Comparison of ENCODE assay signal across 8 mouse cellular contexts in the genomic region with DNA sequence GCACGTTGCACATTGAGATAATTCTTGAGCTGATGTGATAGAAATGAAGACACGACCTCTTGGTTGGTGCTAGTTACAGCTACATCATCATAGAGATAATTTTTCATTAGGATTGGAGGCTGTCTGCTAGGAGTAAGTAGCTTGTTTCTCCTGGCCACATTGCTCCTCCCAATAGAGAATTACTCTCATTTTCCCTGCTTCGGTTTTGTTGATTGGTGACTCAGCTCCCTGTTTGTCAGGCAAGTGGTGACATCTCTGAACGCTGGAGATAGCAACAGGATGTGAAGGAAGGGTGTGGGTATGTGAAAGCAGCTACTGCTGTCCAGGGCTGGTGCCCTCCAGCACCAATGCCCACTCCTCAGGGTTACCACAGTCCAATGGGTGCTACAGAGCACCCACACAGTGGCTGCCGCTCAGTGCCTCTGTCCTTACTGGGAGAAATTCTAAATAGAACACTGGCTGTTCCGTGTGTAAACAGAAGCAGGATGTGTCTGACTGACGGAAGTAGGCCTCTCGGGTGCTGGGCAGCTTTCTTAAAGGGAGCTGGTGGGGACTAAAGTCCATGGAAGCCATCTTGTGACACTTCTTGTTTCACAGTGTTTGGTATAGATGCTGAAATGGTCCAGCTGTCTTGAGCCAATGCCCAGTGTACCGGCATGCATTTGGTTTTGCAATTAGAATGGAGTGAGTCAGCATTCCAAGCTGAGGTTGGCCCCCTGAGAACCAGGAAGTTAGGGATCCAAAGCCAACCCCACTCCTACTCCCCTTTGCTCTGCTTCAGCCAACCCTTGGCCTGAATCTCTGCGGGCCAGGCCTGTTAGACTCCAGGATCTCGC. TPM values are rescaled to one million over a fixed set of nuclear protein-coding genes. Genes with fewer than 3 reads are reported as not detected.
DNase-seq lines count a peak whose midpoint lies in the region; ATAC-seq and TF ChIP-seq lines count a peak whose summit lies in the region.

No protein-coding gene starts in this region.

- 64% methylated on average over 11 of the region's 11 CpGs for WGBS in forebrain, embryonic 16.5 days
- WGBS in small intestine, adult 2 months, result 2% methylated on average over 11 of the region's 11 CpGs

- no peak for ATAC-seq in forebrain, embryonic 16.5 days
- peak; percentile 43 to 64 for ATAC-seq in hematopoietic stem cell, adult 5-6 weeks (replicated peaks in 1 of 2; ENCODE audit: insufficient read depth in 1 of 2, low FRiP score in 2 of 2, low TSS enrichment in 1 of 2, low read depth in 1 of 2, poor library complexity in 2 of 2, severe bottlenecking in 2 of 2)

- peak overlapping the region; percentile 35 for H3K4me2 ChIP-seq in forebrain, embryonic 16.5 days (ENCODE audit: low read length)

- H3K27ac ChIP-seq in ES-E14 (ENCODE audit: insufficient read depth, low read depth, low read length, poor library complexity, severe bottlenecking), result no peak overlapping the region; the same call in 1 of the 2 replicates
- peak overlapping the region; percentile 43 for H3K27ac ChIP-seq in forebrain, embryonic 16.5 days (ENCODE audit: low read length)
- H3K27ac ChIP-seq in small intestine, adult 2 months (ENCODE audit: insufficient read depth, low read depth, low read length), result peak overlapping the region; percentile 99

- H3K36me3 ChIP-seq in ES-E14 (ENCODE audit: control insufficient read depth, insufficient read depth, low read length, poor library complexity, severe bottlenecking), result peaks cover 4% of the 10 kb centered on the region; the same call in 1 of the 2 replicates
- no peaks in the 10 kb centered on the region for H3K36me3 ChIP-seq in forebrain, embryonic 16.5 days (ENCODE audit: control insufficient read depth, insufficient read depth)
- peaks cover 2% of the 10 kb centered on the region for H3K36me3 ChIP-seq in small intestine, adult 2 months (ENCODE audit: control insufficient read depth, insufficient read depth, low read length)

- H3K9ac ChIP-seq in ES-E14 (ENCODE audit: insufficient read depth, low read depth, low read length, poor library complexity, severe bottlenecking), result peak overlapping the region; percentile 54
- H3K9ac ChIP-seq in forebrain, embryonic 16.5 days (replicated peaks; ENCODE audit: low read depth, low read length), result peak overlapping the region; percentile 33; the same call in 1 of the 2 replicates

- no peak overlapping the region for H3K4me3 ChIP-seq in ES-E14 (ENCODE audit: insufficient read depth in 1 of 2, low read depth in 1 of 2, low read length in 2 of 2, poor library complexity in 1 of 2, severe bottlenecking in 1 of 2)
- H3K4me3 ChIP-seq in forebrain, embryonic 16.5 days (replicated peaks; ENCODE audit: low read length), result no peak overlapping the region; the same call in 1 of the 2 replicates
- peak overlapping the region; percentile 23; the same call in 1 of the 2 replicates for H3K4me3 ChIP-seq in small intestine, adult 2 months (ENCODE audit: low read depth, low read length)

- in situ Hi-C loops in ES-E14 (cut with MboI; ENCODE audit: low sequenced_read_pairs in 2 of 2, unreplicated experiment in 2 of 2), result no loop called here

- no peaks in the 10 kb centered on the region for H3K27me3 ChIP-seq in forebrain, embryonic 16.5 days (replicated peaks; ENCODE audit: control insufficient read depth, insufficient read depth, low read length)
- no peaks in the 10 kb centered on the region for H3K27me3 ChIP-seq in small intestine, adult 2 months (ENCODE audit: control insufficient read depth, insufficient read depth, low read length)

- TF ChIP-seq CTCF in small intestine, adult 2 months (IDR thresholded peaks at IDR 0.05; ENCODE audit: extremely low read depth, insufficient read length, insufficient replicate concordance, low read depth, low read length), result no peak

- DNase-seq in ES-E14 (ENCODE audit: low read depth, low spot score), result no peak
- peak; percentile 73 for DNase-seq in adrenal gland, postnatal 14 days
- DNase-seq in layer of hippocampus, adult 9-11 months, result peak; percentile 58
- DNase-seq in lung, postnatal 25 days (ENCODE audit: low spot score), result peak; percentile 87
- no peak for DNase-seq in retina, embryonic 14.5 days (ENCODE audit: low spot score)

- H3K9me3 ChIP-seq in ES-E14 (ENCODE audit: control insufficient read depth, insufficient read depth, low read depth, low read length), result no peaks in the 10 kb centered on the region
- H3K9me3 ChIP-seq in forebrain, embryonic 16.5 days (ENCODE audit: control insufficient read depth, low read length), result no peaks in the 10 kb centered on the region

- H3K4me1 ChIP-seq in ES-E14 (ENCODE audit: control insufficient read depth in 2 of 2, insufficient read depth in 2 of 2, low read length in 2 of 2, poor library complexity in 1 of 2), result peaks cover 11 to 18% of the 10 kb centered on the region in 2 experiments
- peaks cover 28% of the 10 kb centered on the region for H3K4me1 ChIP-seq in forebrain, embryonic 16.5 days (replicated peaks; ENCODE audit: control insufficient read depth, insufficient read depth, low read length)
- peaks cover 34% of the 10 kb centered on the region for H3K4me1 ChIP-seq in small intestine, adult 2 months (ENCODE audit: control insufficient read depth, insufficient read depth, insufficient read length, low read length)

- TF ChIP-seq POLR2A in small intestine, adult 2 months (IDR thresholded peaks at IDR 0.05; ENCODE audit: low read depth, low read length), result no peak

TF ChIP-seq in ES-E14, 5 proteins besides CTCF, POLR2A, EP300 and RAD21:
- TF ChIP-seq ZC3H11A (IDR thresholded peaks at IDR 0.05; ENCODE audit: borderline replicate concordance, low read depth, low read length), result no peak
- no peak for TF ChIP-seq ZNF384 (IDR thresholded peaks at IDR 0.05; ENCODE audit: low read depth, low read length)
- TF ChIP-seq MAFK (IDR thresholded peaks at IDR 0.05; ENCODE audit: insufficient read depth, low read depth, low read length), result peak; percentile 72; the same call in 1 of the 2 replicates

RNA-seq across cellular contexts. Expression of gene Zc3h4, which starts 5.0 kb away (rescaled TPM):
- total RNA-seq in ES-E14 (2012; rRNA removed), result 43.7 and 43.9 TPM in 2 replicates
- total RNA-seq in adrenal gland, postnatal 14 days (2021), result 37.4 and 48.5 TPM in 2 replicates
- polyA plus RNA-seq in forebrain, embryonic 16.5 days (2015; fragmentation: Nextera tagmentation; extraction: Ambion mirVana), result 18.6 and 19.3 TPM in 2 replicates
- 38.8 and 53.3 TPM in 2 replicates for total RNA-seq in hematopoietic stem cell, adult 5-6 weeks (2017)
- 23.3 and 60.6 TPM in 2 replicates for polyA plus RNA-seq in small intestine, adult 2 months (2012; rRNA removed)

RNA-seq across cellular contexts. Expression of gene Sae1, which starts 18.1 kb away (rescaled TPM):
- 163 and 213 TPM in 2 replicates for total RNA-seq in ES-E14 (2012; rRNA removed)
- total RNA-seq in adrenal gland, postnatal 14 days (2021), result 62.3 and 72.1 TPM in 2 replicates
- polyA plus RNA-seq in forebrain, embryonic 16.5 days (2015; fragmentation: Nextera tagmentation; extraction: Ambion mirVana), result 297 and 304 TPM in 2 replicates
- 316 and 403 TPM in 2 replicates for total RNA-seq in hematopoietic stem cell, adult 5-6 weeks (2017)
- 9.8 and 15.0 TPM in 2 replicates for polyA plus RNA-seq in small intestine, adult 2 months (2012; rRNA removed)

RNA-seq across cellular contexts. Expression of gene Tmem160, which starts 46.8 kb away (rescaled TPM):
- total RNA-seq in ES-E14 (2012; rRNA removed), result 82.7 and 117 TPM in 2 replicates
- total RNA-seq in adrenal gland, postnatal 14 days (2021), result 46.2 and 49.2 TPM in 2 replicates
- polyA plus RNA-seq in forebrain, embryonic 16.5 days (2015; fragmentation: Nextera tagmentation; extraction: Ambion mirVana), result 65.1 and 66.7 TPM in 2 replicates
- total RNA-seq in hematopoietic stem cell, adult 5-6 weeks (2017), result 6.1 and 11.9 TPM in 2 replicates
- polyA plus RNA-seq in small intestine, adult 2 months (2012; rRNA removed), result 156 and 330 TPM in 2 replicates

Comparison
In these comparisons a context has a peak if more than half of its experiments do, and no peak if none do; other contexts are left out.
1. DNase-seq: peak in adrenal gland, postnatal 14 days (single experiment), layer of hippocampus, adult 9-11 months (single experiment) and lung, postnatal 25 days (single experiment); none in ES-E14 (single experiment) and retina, embryonic 14.5 days (single experiment).